Mouse (Mus musculus): ENCODE measurements around the gene Agtrap. TPM values are rescaled to one million over a fixed set of nuclear protein-coding genes. Genes with fewer than 3 reads are reported as not detected.
A peak's percentile ranks its signal among the peaks of the same experiment; 100 is the strongest.

The Agtrap gene
- polyA plus RNA-seq, 1 experiment from 2014 or later, result 7.0 TPM

DNA sequence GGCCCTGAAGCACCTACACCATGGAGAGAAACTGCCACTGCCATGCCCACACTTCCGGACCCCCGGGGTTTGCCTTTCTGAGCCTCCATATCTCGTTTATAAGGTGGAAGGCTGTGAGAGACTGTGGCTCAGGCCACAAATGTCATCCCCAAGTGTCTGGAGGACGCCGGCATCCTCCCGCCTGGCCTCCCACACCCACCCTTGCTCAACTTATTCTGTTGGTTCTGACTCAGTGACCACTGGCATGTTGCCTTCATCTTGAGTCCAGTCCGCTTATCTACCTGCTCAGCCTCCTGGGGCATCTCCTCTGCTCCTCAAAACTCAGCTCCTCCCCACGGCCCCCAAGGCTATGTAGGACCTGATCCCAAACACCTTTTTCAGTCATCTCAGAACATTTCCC, 20.5 kb downstream of the Agtrap start:
- H3K36me3 ChIP-seq (replicated peaks; ENCODE audit: control insufficient read depth, insufficient read depth, low read depth, low read length), result no peaks in the 10 kb centered on the region
- no peaks in the 10 kb centered on the region for H3K27me3 ChIP-seq (ENCODE audit: control insufficient read depth, insufficient read depth, low read length)
- no peak overlapping the region for H3K9ac ChIP-seq (replicated peaks; ENCODE audit: low read length)
- no peak overlapping the region for H3K27ac ChIP-seq (replicated peaks; ENCODE audit: low read depth, low read length)
- no peak overlapping the region for H3K4me3 ChIP-seq (ENCODE audit: low read depth, low read length)
- ATAC-seq (replicated peaks; ENCODE audit: insufficient number of reproducible peaks, low FRiP score, low TSS enrichment, low read depth) (no peak), DNase-seq (ENCODE audit: low spot score) (no peak)
- no peaks in the 10 kb centered on the region for H3K9me3 ChIP-seq (replicated peaks; ENCODE audit: control insufficient read depth, low read length)
- H3K4me2 ChIP-seq (ENCODE audit: low read depth, low read length), result no peak overlapping the region
- WGBS, result 89% methylated on average over 8 of the region's 8 CpGs
- no peaks in the 10 kb centered on the region for H3K4me1 ChIP-seq (ENCODE audit: control insufficient read depth, insufficient read depth, low read length)

DNA sequence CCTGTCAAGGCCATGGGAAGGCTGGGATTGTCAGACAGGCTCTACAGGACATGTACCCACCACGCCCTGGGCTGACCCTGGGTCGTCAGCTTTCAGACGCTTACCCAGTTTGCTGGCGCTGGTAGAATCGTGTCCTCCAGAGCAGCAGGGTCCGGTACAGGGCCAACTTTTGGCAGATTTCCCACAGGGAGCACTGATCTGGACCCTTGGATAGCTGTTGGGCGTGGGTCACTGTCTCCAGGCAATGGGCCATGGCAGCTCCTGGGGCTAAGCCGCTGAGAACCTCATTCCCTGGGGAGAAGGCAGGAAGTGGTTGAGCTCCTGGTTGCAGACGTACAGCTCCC, 21.5 kb downstream of the Agtrap start:
- no peaks in the 10 kb centered on the region for H3K4me1 ChIP-seq (ENCODE audit: control insufficient read depth, insufficient read depth, low read length)
- H3K27ac ChIP-seq (replicated peaks; ENCODE audit: low read depth, low read length), result no peak overlapping the region
- 50% methylated on average over 9 of the region's 9 CpGs for WGBS

DNA sequence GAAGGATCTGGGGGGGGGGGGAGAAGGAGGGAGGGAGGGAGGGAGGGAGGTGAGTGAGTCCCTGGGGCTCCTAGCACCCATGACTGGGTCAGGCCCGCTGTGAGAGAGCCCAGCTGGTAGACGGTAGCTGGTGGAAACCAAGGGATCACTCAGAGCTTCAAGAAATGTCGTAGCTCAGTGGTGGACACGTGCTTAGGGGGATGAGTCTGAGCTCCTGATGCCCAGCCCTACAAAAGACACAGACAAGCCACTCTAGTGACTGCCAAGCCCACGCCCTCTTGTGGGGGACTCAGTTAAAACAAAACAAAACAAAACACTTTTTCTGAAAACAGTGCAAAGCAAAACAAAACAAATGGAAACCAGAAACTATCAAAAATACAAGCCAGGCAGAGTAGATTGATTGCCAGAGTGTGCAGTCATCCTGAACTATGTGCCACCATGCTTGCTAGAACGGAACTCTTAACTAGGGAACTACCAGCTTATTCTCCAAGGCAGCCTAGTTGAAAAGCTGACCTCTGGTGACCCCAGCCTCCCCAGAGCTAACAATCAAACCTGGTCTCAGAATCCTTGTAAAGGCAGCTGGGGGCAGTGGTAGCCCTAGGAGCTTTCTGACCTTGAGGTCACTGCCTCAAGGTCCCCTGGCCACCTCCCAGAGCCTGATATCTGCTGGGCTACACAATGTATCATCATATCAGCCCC, 22.0 kb downstream of the Agtrap start:
- 42% methylated on average over 6 of the region's 6 CpGs for WGBS
- H3K9me3 ChIP-seq (replicated peaks; ENCODE audit: control insufficient read depth, low read length), result no peaks in the 10 kb centered on the region
- no peak overlapping the region for H3K9ac ChIP-seq (replicated peaks; ENCODE audit: low read length)
- no peak overlapping the region for H3K4me2 ChIP-seq (ENCODE audit: low read depth, low read length)
- DNase-seq (ENCODE audit: low spot score), result no peak
- H3K36me3 ChIP-seq (replicated peaks; ENCODE audit: control insufficient read depth, insufficient read depth, low read depth, low read length), result no peaks in the 10 kb centered on the region
- no peak overlapping the region for H3K4me3 ChIP-seq (ENCODE audit: low read depth, low read length)
- H3K27me3 ChIP-seq (ENCODE audit: control insufficient read depth, insufficient read depth, low read length), result no peaks in the 10 kb centered on the region
- no peak for ATAC-seq (replicated peaks; ENCODE audit: insufficient number of reproducible peaks, low FRiP score, low TSS enrichment, low read depth)
- no peak overlapping the region for H3K27ac ChIP-seq (replicated peaks; ENCODE audit: low read depth, low read length)
- H3K4me1 ChIP-seq (ENCODE audit: control insufficient read depth, insufficient read depth, low read length), result no peaks in the 10 kb centered on the region

More for the DNA sequence above, 21.5 kb downstream of the Agtrap start:
- Histone ChIP-seq H3K9ac (replicated peaks; ENCODE audit: low read length) (no peak overlapping the region), H3K4me2 (ENCODE audit: low read depth, low read length) (no peak overlapping the region), H3K36me3 (replicated peaks; ENCODE audit: control insufficient read depth, insufficient read depth, low read depth, low read length) (no peaks in the 10 kb centered on the region), H3K9me3 (replicated peaks; ENCODE audit: control insufficient read depth, low read length) (no peaks in the 10 kb centered on the region), H3K4me3 (ENCODE audit: low read depth, low read length) (no peak overlapping the region), H3K27me3 (ENCODE audit: control insufficient read depth, insufficient read depth, low read length) (no peaks in the 10 kb centered on the region)
- DNase-seq (ENCODE audit: low spot score) (no peak), ATAC-seq (replicated peaks; ENCODE audit: insufficient number of reproducible peaks, low FRiP score, low TSS enrichment, low read depth) (no peak)

DNA sequence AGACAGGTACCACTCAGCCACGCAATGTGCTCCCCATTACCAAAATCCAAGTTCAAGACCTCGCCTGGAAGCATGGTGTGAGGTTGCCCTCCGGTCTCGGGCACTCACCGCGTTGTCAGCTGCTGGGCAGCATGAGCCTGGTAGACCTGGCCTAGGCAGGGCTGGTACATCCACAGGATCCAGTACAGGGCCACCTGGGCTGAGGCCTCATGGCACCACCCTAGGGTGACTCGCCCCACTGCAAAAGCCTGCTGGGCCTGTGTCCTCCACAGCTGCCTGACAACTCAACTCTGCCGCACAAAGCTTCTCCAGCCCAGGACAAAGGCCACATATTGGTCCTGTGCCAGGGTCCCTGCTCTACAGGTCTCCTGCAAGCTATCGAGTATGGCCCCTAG, 26.7 kb downstream of the Agtrap start:
- no peaks in the 10 kb centered on the region for H3K4me1 ChIP-seq (ENCODE audit: control insufficient read depth, insufficient read depth, low read length)
- no peak for DNase-seq (ENCODE audit: low spot score)
- no peak overlapping the region for H3K4me3 ChIP-seq (ENCODE audit: low read depth, low read length)
- H3K36me3 ChIP-seq (replicated peaks; ENCODE audit: control insufficient read depth, insufficient read depth, low read depth, low read length), result peaks cover 3% of the 10 kb centered on the region
- WGBS, result 88% methylated on average over 9 of the region's 9 CpGs
- no peak overlapping the region for H3K27ac ChIP-seq (replicated peaks; ENCODE audit: low read depth, low read length)
- H3K4me2 ChIP-seq (ENCODE audit: low read depth, low read length), result no peak overlapping the region; the same call in 1 of the 2 replicates
- H3K9me3 ChIP-seq (replicated peaks; ENCODE audit: control insufficient read depth, low read length), result no peaks in the 10 kb centered on the region
- H3K27me3 ChIP-seq (ENCODE audit: control insufficient read depth, insufficient read depth, low read length), result no peaks in the 10 kb centered on the region
- no peak overlapping the region for H3K9ac ChIP-seq (replicated peaks; ENCODE audit: low read length)
- no peak for ATAC-seq (replicated peaks; ENCODE audit: insufficient number of reproducible peaks, low FRiP score, low TSS enrichment, low read depth)

DNA sequence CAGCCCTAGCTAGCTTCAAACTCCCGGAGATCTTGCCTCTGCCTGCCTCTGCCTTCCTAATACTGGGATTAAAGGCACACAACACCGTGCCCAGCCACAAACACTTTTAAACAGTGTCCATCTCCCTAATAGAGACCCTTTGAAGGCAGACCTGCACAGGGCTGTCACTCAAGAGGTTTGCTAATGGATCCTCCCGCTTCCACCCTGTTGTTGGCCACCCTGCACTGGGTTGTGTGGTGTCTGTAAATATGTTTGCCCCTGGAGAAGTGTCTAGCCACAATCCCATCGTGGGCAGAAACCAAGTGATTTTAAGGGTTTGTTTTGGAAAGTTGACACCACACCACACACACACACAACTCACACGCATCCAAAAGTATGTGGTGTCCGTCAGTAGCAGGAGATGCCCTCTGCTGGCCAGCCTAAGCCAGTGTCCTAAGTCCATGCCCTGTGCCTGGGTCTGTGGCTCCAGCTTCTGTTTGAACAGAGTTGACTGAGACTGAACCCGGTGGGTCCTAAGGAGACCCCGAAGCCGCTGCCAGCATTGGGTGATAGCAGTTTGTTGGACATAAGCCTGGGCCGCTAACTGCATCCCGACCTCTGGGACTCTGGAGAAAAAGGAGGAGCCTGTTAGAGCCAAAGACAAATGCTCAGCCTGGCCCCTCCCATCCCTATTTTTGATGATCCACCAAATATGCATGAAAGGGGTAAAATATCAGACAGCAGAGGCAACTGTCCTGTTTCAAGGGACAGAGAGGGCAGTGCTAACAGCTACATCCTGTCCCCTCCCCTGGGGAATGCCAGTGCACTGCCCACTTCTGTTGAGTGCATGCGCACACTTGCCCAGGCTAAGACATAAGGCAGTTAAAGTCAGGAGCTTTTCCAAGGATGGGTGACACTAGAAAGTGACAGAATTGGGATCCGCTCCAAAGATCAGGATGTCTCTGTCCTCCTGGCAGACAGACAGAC, 27.4 kb downstream of the Agtrap start:
- DNase-seq (ENCODE audit: low spot score) (peak; percentile 53), ATAC-seq (replicated peaks; ENCODE audit: insufficient number of reproducible peaks, low FRiP score, low TSS enrichment, low read depth) (peak; percentile 61; the same call in 1 of the 2 replicates)
- Histone ChIP-seq H3K4me3 (ENCODE audit: low read depth, low read length) (no peak overlapping the region), H3K27ac (replicated peaks; ENCODE audit: low read depth, low read length) (no peak overlapping the region), H3K36me3 (replicated peaks; ENCODE audit: control insufficient read depth, insufficient read depth, low read depth, low read length) (peaks cover 6% of the 10 kb centered on the region), H3K4me1 (ENCODE audit: control insufficient read depth, insufficient read depth, low read length) (no peaks in the 10 kb centered on the region), H3K9me3 (replicated peaks; ENCODE audit: control insufficient read depth, low read length) (no peaks in the 10 kb centered on the region), H3K27me3 (ENCODE audit: control insufficient read depth, insufficient read depth, low read length) (no peaks in the 10 kb centered on the region), H3K4me2 (ENCODE audit: low read depth, low read length) (no peak overlapping the region), H3K9ac (replicated peaks; ENCODE audit: low read length) (no peak overlapping the region)
- 50% methylated on average over 13 of the region's 13 CpGs for WGBS

DNA sequence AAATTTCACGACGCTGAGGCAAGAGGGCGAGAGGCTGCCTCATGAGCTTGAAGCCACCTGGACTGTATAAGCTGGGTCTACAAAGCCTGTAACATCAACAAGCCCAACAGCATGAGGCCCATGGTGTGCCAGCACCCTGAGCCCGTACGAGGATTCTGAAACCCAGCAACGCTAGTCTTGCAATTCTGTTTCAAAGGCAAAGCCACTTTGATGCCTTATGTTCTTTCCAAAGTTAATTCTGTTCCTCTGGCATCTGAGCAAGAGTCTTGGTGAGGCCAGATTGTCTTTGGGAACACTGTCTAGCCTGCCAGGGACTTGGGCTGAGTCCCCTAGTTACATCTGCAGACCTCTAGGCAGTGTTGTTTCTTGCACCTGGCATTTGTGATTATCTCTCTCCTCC, 28.8 kb downstream of the Agtrap start:
- no peak overlapping the region for H3K4me2 ChIP-seq (ENCODE audit: low read depth, low read length)
- H3K4me3 ChIP-seq (ENCODE audit: low read depth, low read length), result no peak overlapping the region
- H3K9ac ChIP-seq (replicated peaks; ENCODE audit: low read length), result no peak overlapping the region
- H3K4me1 ChIP-seq (ENCODE audit: control insufficient read depth, insufficient read depth, low read length), result no peaks in the 10 kb centered on the region
- DNase-seq (ENCODE audit: low spot score), result no peak
- no peak overlapping the region for H3K27ac ChIP-seq (replicated peaks; ENCODE audit: low read depth, low read length)
- H3K27me3 ChIP-seq (ENCODE audit: control insufficient read depth, insufficient read depth, low read length), result no peaks in the 10 kb centered on the region
- H3K36me3 ChIP-seq (replicated peaks; ENCODE audit: control insufficient read depth, insufficient read depth, low read depth, low read length), result peaks cover 7% of the 10 kb centered on the region
- WGBS, result 90% methylated on average over 6 of the region's 6 CpGs
- H3K9me3 ChIP-seq (replicated peaks; ENCODE audit: control insufficient read depth, low read length), result no peaks in the 10 kb centered on the region
- ATAC-seq (replicated peaks; ENCODE audit: insufficient number of reproducible peaks, low FRiP score, low TSS enrichment, low read depth), result no peak

DNA sequence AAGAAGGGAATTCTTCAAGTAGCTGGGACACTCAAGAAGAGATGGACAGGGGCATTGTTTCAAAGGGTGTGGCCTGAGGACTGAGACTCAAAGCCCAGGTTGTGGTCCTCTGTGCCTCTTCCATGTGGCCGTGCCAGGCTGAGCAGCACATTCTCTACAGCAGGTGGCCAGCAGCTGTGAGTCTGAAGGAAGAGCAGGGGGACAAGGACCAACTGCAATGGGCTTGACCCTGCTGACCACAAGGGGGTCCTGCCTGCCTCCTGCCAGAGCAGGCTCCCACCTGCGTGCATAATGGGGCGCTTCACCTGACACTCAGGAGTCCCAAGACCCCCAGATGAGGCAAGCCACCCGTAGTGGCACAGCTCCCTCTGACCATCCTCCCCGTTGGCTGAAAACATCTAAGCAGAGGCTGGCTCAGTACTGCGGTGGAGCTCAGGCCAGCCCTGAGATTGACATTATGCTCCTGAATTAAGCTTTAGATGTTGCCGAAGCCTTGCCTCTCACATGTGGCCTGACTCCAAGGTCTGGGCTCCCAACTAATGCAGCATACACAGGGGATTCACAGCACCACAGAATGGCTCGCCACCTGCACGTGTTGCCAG, 29.5 kb downstream of the Agtrap start:
- Histone ChIP-seq H3K27ac (replicated peaks; ENCODE audit: low read depth, low read length) (no peak overlapping the region), H3K36me3 (replicated peaks; ENCODE audit: control insufficient read depth, insufficient read depth, low read depth, low read length) (peaks cover 7% of the 10 kb centered on the region), H3K9me3 (replicated peaks; ENCODE audit: control insufficient read depth, low read length) (no peaks in the 10 kb centered on the region), H3K9ac (replicated peaks; ENCODE audit: low read length) (no peak overlapping the region), H3K27me3 (ENCODE audit: control insufficient read depth, insufficient read depth, low read length) (no peaks in the 10 kb centered on the region), H3K4me1 (ENCODE audit: control insufficient read depth, insufficient read depth, low read length) (no peaks in the 10 kb centered on the region), H3K4me2 (ENCODE audit: low read depth, low read length) (no peak overlapping the region), H3K4me3 (ENCODE audit: low read depth, low read length) (no peak overlapping the region)
- DNase-seq (ENCODE audit: low spot score) (no peak), ATAC-seq (replicated peaks; ENCODE audit: insufficient number of reproducible peaks, low FRiP score, low TSS enrichment, low read depth) (no peak)
- 86% methylated on average over 9 of the region's 9 CpGs for WGBS
